Mouse (Mus musculus) lung, embryonic 14.5 days (tissue): Measurements from ENCODE around the gene Hmgn3. TPM values are rescaled to one million over a fixed set of nuclear protein-coding genes. Genes with fewer than 3 reads are reported as not detected.

Source experiments
- ATAC-seq: fragments of 200-750 bp; cut with Nextera tagmentation; 2 replicates; pipeline ENCODE4 v1.8.0; 2017; ENCODE audit warnings: mild to moderate bottlenecking, moderate TSS enrichment, moderate library complexity; ENCODE audit not compliant: insufficient read depth
- DNase-seq: peaks from one replicate; pipeline ENCODE4 v3.0.0-alpha.2; 2015
- H3K27ac ChIP-seq: fragments of 300-500 bp; sonication (generic); 2 replicates; pipeline ENCODE4 v1.5.1; 2014; ENCODE audit warnings: low read depth, mild to moderate bottlenecking, moderate library complexity
- H3K27me3 ChIP-seq: fragments of 300-500 bp; sonication (generic); 2 replicates; pipeline ENCODE4 v1.6.1; 2014; ENCODE audit warnings: low read length, control low read depth; ENCODE audit not compliant: insufficient read depth
- H3K36me3 ChIP-seq: fragments of 300-500 bp; sonication (generic); 2 replicates; pipeline ENCODE4 v1.6.1; 2014; ENCODE audit warnings: control low read depth; ENCODE audit not compliant: insufficient read depth
- H3K4me1 ChIP-seq: fragments of 300-500 bp; sonication (generic); 2 replicates; pipeline ENCODE4 v1.6.1; 2014; ENCODE audit warnings: antibody characterized with exemption, control low read depth; ENCODE audit not compliant: insufficient read depth
- H3K4me2 ChIP-seq: fragments of 300-500 bp; sonication (generic); 2 replicates; pipeline ENCODE4 v1.6.1; 2014; ENCODE audit warnings: mild to moderate bottlenecking
- H3K4me3 ChIP-seq: fragments of 300-500 bp; sonication (generic); 2 replicates; pipeline ENCODE4 v1.5.1; 2014; ENCODE audit warnings: low read depth, low read length
- H3K9ac ChIP-seq: fragments of 300-500 bp; sonication (generic); 2 replicates; pipeline ENCODE4 v1.6.1; 2014
- H3K9me3 ChIP-seq: fragments of 300-500 bp; sonication (generic); 2 replicates; pipeline ENCODE4 v1.6.1; 2016; ENCODE audit warnings: low read depth, low read length, control low read depth
- CTCF ChIP-seq: IDR thresholded peaks from 2 replicates; pipeline ENCODE4 v1.5.1; 2016; ENCODE audit warnings: antibody characterized with exemption, low read depth
- WGBS: fragments of 180-500 bp; shearing (Covaris S2); extraction: QIAGEN DNeasy Blood & Tissue Kit; methylation state at CpG from one replicate; pipeline ENCODE4 v1.1.7; 2014; 5-methylcytosine and 5-hydroxymethylcytosine counted together
- polyA plus RNA-seq: library from polyadenylated mRNA; unstranded; fragments of >200 nt; fragmentation: Nextera tagmentation; extraction: Ambion mirVana; gene quantifications from 2 replicates; pipeline ENCODE4 v1.2.1, GENCODE M21; 2014

Hmgn3 gene
- polyA plus RNA-seq, 1 experiment from 2014 or later: 93.9 TPM

DNA sequence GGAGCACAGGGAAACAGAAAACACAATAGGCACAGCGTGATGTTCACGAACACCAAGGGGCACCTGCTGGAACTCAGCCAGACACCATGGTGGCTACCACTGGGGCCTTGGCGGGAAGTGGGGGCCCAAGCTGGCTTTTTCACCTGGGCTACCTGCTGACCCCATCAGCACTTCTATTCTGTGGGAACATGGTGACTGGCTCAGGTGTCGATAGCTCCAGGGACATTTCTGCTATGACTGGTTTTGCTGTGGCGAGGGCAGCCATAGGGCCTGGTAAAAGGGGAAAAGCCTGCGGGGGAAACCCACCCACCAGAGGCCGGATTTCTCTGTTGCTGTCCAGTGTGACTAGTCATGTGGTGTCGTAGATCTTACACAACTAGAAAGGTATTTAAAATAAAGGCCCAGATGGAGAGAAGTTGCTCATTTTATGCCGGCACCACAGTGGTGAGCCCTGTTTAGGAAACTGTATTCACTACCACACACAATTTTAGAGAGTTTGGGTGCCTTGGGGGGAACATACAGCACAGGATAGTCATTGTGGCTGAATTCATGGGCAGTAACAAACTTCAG is 35.3 kb downstream of the Hmgn3 start:
- 85% methylated on average over 9 of the region's 9 CpGs for WGBS
- Histone ChIP-seq H3K4me2 (no peak overlapping the region), H3K9ac (no peak overlapping the region), H3K27ac (no peak overlapping the region), H3K4me1 (no peaks in the 10 kb centered on the region), H3K9me3 (no peaks in the 10 kb centered on the region), H3K27me3 (no peaks in the 10 kb centered on the region), H3K36me3 (no peaks in the 10 kb centered on the region), H3K4me3 (no peak overlapping the region)
- no peak for ATAC-seq
- TF ChIP-seq CTCF: no peak
- DNase-seq: no peak

DNA sequence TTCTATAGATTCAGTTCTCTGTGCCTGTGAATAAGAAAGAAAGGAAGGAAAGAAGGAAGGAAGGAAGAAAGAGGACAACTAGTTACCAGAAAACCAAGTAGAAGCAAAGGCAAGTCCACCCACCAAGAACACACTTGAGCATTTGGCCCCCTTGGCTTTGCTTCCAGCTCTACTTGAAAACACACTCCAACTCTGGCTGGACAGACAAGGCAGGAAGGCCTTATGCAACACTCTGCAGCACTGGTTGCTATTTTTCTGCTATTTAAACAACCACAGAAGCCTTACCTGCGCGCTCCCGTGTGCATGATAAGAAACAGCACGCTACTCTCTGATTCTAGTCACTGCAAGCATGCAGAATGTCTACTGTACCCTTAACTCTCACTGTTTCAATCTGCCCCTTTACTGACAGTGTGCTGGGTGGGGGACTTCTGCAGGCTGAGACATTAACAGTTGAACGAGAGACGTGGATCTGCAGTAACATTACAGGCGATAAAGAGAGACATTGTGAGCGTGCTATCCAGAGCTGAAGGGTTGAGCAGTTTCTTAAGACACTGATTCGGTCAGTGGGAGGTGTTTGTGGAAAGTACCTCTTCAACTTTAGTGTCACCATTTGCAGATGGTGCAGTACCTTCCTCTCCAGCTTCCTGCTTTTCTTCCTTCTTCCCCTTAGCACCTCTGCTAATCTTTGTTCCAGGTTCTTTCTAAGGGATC is 35.9 kb downstream of the Hmgn3 start:
- no peak overlapping the region for H3K27ac ChIP-seq
- no peak overlapping the region for H3K4me3 ChIP-seq
- ATAC-seq: no peak
- no peak for TF ChIP-seq CTCF
- no peaks in the 10 kb centered on the region for H3K36me3 ChIP-seq
- no peak for DNase-seq
- H3K27me3 ChIP-seq: no peaks in the 10 kb centered on the region
- no peak overlapping the region for H3K9ac ChIP-seq
- H3K4me2 ChIP-seq: no peak overlapping the region
- WGBS: 82% methylated on average over 9 of the region's 9 CpGs
- no peaks in the 10 kb centered on the region for H3K9me3 ChIP-seq
- no peaks in the 10 kb centered on the region for H3K4me1 ChIP-seq

DNA sequence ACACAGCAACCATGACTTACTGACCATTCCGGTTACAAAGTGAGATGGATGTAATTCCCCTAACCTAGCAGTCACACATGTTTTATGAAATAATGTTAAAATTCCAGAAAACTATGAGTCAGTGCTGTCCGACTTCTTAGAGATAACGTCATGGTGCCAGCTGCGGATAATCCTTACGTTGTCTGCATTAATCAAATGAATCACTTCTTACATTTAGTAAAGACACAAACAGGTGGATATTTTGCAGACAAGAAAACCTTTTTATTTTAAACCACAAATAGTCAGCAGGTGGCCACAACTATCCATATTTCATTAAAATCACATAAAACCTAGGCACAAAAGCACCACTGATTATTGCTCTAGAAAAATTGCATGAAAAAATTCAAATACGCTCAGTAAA is 36.8 kb downstream of the Hmgn3 start:
- Histone ChIP-seq H3K4me3 (no peak overlapping the region), H3K36me3 (no peaks in the 10 kb centered on the region), H3K27ac (no peak overlapping the region), H3K4me1 (no peaks in the 10 kb centered on the region), H3K9ac (no peak overlapping the region), H3K27me3 (no peaks in the 10 kb centered on the region), H3K4me2 (no peak overlapping the region), H3K9me3 (no peaks in the 10 kb centered on the region)
- WGBS: 86% methylated on average over 6 of the region's 6 CpGs
- no peak for TF ChIP-seq CTCF
- ATAC-seq (no peak), DNase-seq (no peak)

DNA sequence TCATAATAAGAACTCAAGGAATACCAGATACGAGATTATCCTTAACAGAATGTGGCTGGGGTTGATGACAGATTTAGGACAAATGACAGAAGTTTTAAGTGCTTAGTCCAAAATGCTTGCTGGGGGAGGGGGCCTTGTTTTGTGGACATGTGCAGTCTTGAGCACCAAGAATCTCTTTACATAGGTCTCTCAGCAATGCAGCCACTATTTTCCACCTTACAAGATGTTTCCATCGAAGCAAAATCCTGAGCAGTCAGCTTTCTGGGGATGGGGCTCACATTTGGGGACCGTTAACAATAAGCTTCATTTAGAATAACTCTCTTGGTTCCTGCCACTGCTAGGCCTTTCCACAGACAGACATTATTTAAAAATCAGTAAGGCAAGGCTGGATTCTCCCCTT is 37.7 kb downstream of the Hmgn3 start:
- Histone ChIP-seq H3K4me2 (no peak overlapping the region), H3K4me3 (no peak overlapping the region), H3K27ac (no peak overlapping the region), H3K9ac (no peak overlapping the region), H3K36me3 (no peaks in the 10 kb centered on the region), H3K4me1 (no peaks in the 10 kb centered on the region), H3K9me3 (no peaks in the 10 kb centered on the region), H3K27me3 (no peaks in the 10 kb centered on the region)
- DNase-seq: no peak
- 68% methylated on average over 3 of the region's 3 CpGs for WGBS
- no peak for ATAC-seq
- no peak for TF ChIP-seq CTCF

DNA sequence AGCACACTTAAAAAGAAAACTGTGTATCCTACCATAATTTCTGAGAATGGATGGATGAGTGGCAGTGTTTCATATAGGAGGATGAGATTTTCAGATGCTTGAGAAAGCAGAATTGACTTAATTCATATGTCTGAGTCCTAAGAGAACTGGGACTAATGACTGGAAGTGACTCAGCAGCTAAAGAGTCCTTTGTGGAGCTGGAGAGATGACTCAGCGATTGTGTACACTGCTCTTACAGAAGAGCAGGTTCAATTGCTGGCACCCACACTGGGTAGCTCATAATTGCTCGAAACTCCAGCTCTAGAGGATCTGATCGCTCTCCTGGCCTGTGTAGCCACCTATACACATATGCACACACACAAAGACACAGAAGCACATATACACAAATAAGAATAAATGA is 42.7 kb downstream of the Hmgn3 start:
- no peak overlapping the region for H3K9ac ChIP-seq
- H3K27ac ChIP-seq: no peak overlapping the region
- H3K4me1 ChIP-seq: no peaks in the 10 kb centered on the region
- H3K4me2 ChIP-seq: no peak overlapping the region
- H3K27me3 ChIP-seq: no peaks in the 10 kb centered on the region
- TF ChIP-seq CTCF: no peak
- ATAC-seq (no peak), DNase-seq (no peak)
- no peak overlapping the region for H3K4me3 ChIP-seq
- no peaks in the 10 kb centered on the region for H3K36me3 ChIP-seq
- H3K9me3 ChIP-seq: no peaks in the 10 kb centered on the region
- 73% methylated on average over 3 of the region's 3 CpGs for WGBS

GRCm38 (mm10) chr9:83101691-83102090 is 44.8 kb downstream of the Hmgn3 start:
- H3K36me3 ChIP-seq: no peaks in the 10 kb centered on the region
- H3K9me3 ChIP-seq: no peaks in the 10 kb centered on the region
- no peaks in the 10 kb centered on the region for H3K27me3 ChIP-seq
- DNase-seq (no peak), ATAC-seq (no peak)
- 81% methylated on average over 3 of the region's 3 CpGs for WGBS
- H3K9ac ChIP-seq: no peak overlapping the region
- H3K4me2 ChIP-seq: no peak overlapping the region
- no peak for TF ChIP-seq CTCF
- H3K4me1 ChIP-seq: no peaks in the 10 kb centered on the region
- no peak overlapping the region for H3K4me3 ChIP-seq
- H3K27ac ChIP-seq: no peak overlapping the region

GRCm38 (mm10) chr9:83100786-83101185 is 45.7 kb downstream of the Hmgn3 start:
- no peak for TF ChIP-seq CTCF
- DNase-seq (no peak), ATAC-seq (no peak)
- H3K4me2 ChIP-seq: no peak overlapping the region
- H3K36me3 ChIP-seq: no peaks in the 10 kb centered on the region
- no peak overlapping the region for H3K4me3 ChIP-seq
- H3K27ac ChIP-seq: no peak overlapping the region
- H3K27me3 ChIP-seq: no peaks in the 10 kb centered on the region
- 85% methylated on average over 3 of the region's 3 CpGs for WGBS
- H3K9me3 ChIP-seq: no peaks in the 10 kb centered on the region
- H3K9ac ChIP-seq: no peak overlapping the region
- H3K4me1 ChIP-seq: no peaks in the 10 kb centered on the region
